Mouse (Mus musculus): ENCODE data around the gene Npsr1. TPM values are rescaled to one million over a fixed set of nuclear protein-coding genes. Genes with fewer than 3 reads are reported as not detected.
A peak's percentile ranks its signal among the peaks of the same experiment; 100 is the strongest.

Gene Npsr1
- total RNA-seq, 4 experiments from 2014 or later = 1.8 to 3.3 (median 2.0) TPM

- DNase-seq (ENCODE audit: low spot score in 2 of 2) = no peak
These were observed 138.7 kb downstream of the Npsr1 start for GRCm38 (mm10) chr9:24236461-24236860.

- no peak for DNase-seq (ENCODE audit: low spot score in 2 of 2)
These were observed 149.8 kb downstream of the Npsr1 start for GRCm38 (mm10) chr9:24247557-24247956.

- no peak for DNase-seq (ENCODE audit: low spot score in 2 of 2)
These were observed 156.4 kb downstream of the Npsr1 start for GRCm38 (mm10) chr9:24254236-24254635.

GRCm38 (mm10) chr9:24280498-24281287, 182.9 kb downstream of the Npsr1 start:
- no peak for DNase-seq (ENCODE audit: low spot score in 2 of 2)

GRCm38 (mm10) chr9:24282617-24283016, 184.8 kb downstream of the Npsr1 start:
- no peak for DNase-seq (ENCODE audit: low spot score in 2 of 2)

- DNase-seq (ENCODE audit: low spot score in 2 of 2) = peak; percentile 20 to 45
These were observed 185.3 kb downstream of the Npsr1 start for GRCm38 (mm10) chr9:24283071-24283470.

GRCm38 (mm10) chr9:24283536-24283935, 185.7 kb downstream of the Npsr1 start:
- DNase-seq (ENCODE audit: low spot score in 2 of 2) = no peak

- no peak for DNase-seq (ENCODE audit: low spot score in 2 of 2)
These were observed 186.7 kb downstream of the Npsr1 start for GRCm38 (mm10) chr9:24284239-24285084.

GRCm38 (mm10) chr9:24285419-24285818, 187.6 kb downstream of the Npsr1 start:
- DNase-seq (ENCODE audit: low spot score in 2 of 2) = no peak

GRCm38 (mm10) chr9:24291385-24291784, 193.6 kb downstream of the Npsr1 start:
- DNase-seq (ENCODE audit: low spot score in 2 of 2) = no peak

- no peak for DNase-seq (ENCODE audit: low spot score in 2 of 2)
These were observed 195.6 kb downstream of the Npsr1 start for GRCm38 (mm10) chr9:24293252-24293959.

GRCm38 (mm10) chr9:24302906-24303305, 205.1 kb downstream of the Npsr1 start:
- DNase-seq (ENCODE audit: low spot score in 2 of 2) = no peak

- DNase-seq (ENCODE audit: low spot score in 2 of 2) = no peak
These were observed 209.2 kb downstream of the Npsr1 start for GRCm38 (mm10) chr9:24306990-24307389.

- no peak for DNase-seq (ENCODE audit: low spot score in 2 of 2)
These were observed 209.6 kb downstream of the Npsr1 start for GRCm38 (mm10) chr9:24307400-24307799.

- no peak for DNase-seq (ENCODE audit: low spot score in 2 of 2)
These were observed 218.0 kb downstream of the Npsr1 start for GRCm38 (mm10) chr9:24315835-24316234.

GRCm38 (mm10) chr9:24331661-24332060, 233.9 kb downstream of the Npsr1 start:
- DNase-seq (ENCODE audit: low spot score in 2 of 2) = no peak

GRCm38 (mm10) chr9:24341321-24341720, 243.5 kb downstream of the Npsr1 start:
- DNase-seq (ENCODE audit: low spot score in 2 of 2) = peak in 1 of 2 experiments; percentile 53

GRCm38 (mm10) chr9:24347011-24347410, 249.2 kb downstream of the Npsr1 start:
- no peak for DNase-seq (ENCODE audit: low spot score in 2 of 2)

GRCm38 (mm10) chr9:24349510-24349909, 251.7 kb downstream of the Npsr1 start:
- no peak for DNase-seq (ENCODE audit: low spot score in 2 of 2)

GRCm38 (mm10) chr9:24351402-24351801, 253.6 kb downstream of the Npsr1 start:
- DNase-seq (ENCODE audit: low spot score in 2 of 2) = no peak

Measured in layer of hippocampus, adult 8-10 months (tissue).